Mouse (Mus musculus): Measurements from ENCODE around the gene Cnga3.

The Cnga3 gene

GRCm38 (mm10) chr1:37214144-37214543 is at the start of gene Cnga3:
Cnga3 (plus strand) TSS chr1:37214434.
- DNase-seq (ENCODE audit: extremely low read depth, insufficient read length, low spot score): no peak

- DNase-seq (ENCODE audit: extremely low read depth, insufficient read length, low spot score): no peak
Observed at GRCm38 (mm10) chr1:37166066-37166465, 48.2 kb upstream of the Cnga3 start.

GRCm38 (mm10) chr1:37167918-37168317 is 46.3 kb upstream of the Cnga3 start:
- DNase-seq (ENCODE audit: extremely low read depth, insufficient read length, low spot score): no peak

GRCm38 (mm10) chr1:37177874-37178273 is 36.4 kb upstream of the Cnga3 start:
- DNase-seq (ENCODE audit: extremely low read depth, insufficient read length, low spot score): no peak

GRCm38 (mm10) chr1:37179852-37180251 is 34.4 kb upstream of the Cnga3 start:
- no peak for DNase-seq (ENCODE audit: extremely low read depth, insufficient read length, low spot score)

- no peak for DNase-seq (ENCODE audit: extremely low read depth, insufficient read length, low spot score)
Observed at GRCm38 (mm10) chr1:37187050-37187449, 27.2 kb upstream of the Cnga3 start.

- no peak for DNase-seq (ENCODE audit: extremely low read depth, insufficient read length, low spot score)
Observed at GRCm38 (mm10) chr1:37194607-37195006, 19.6 kb upstream of the Cnga3 start.

- DNase-seq (ENCODE audit: extremely low read depth, insufficient read length, low spot score): no peak
Observed at GRCm38 (mm10) chr1:37201406-37201805, 12.8 kb upstream of the Cnga3 start.

GRCm38 (mm10) chr1:37207743-37208142 is 6.5 kb upstream of the Cnga3 start:
- DNase-seq (ENCODE audit: extremely low read depth, insufficient read length, low spot score): no peak

- no peak for DNase-seq (ENCODE audit: extremely low read depth, insufficient read length, low spot score)
Observed at GRCm38 (mm10) chr1:37212375-37212774, 1.9 kb upstream of the Cnga3 start.

GRCm38 (mm10) chr1:37218386-37218785 is 4.2 kb downstream of the Cnga3 start:
- peak; percentile 24 for DNase-seq (ENCODE audit: extremely low read depth, insufficient read length, low spot score)

GRCm38 (mm10) chr1:37219593-37219992 is 5.4 kb downstream of the Cnga3 start:
- no peak for DNase-seq (ENCODE audit: extremely low read depth, insufficient read length, low spot score)

- no peak for DNase-seq (ENCODE audit: extremely low read depth, insufficient read length, low spot score)
Observed at GRCm38 (mm10) chr1:37220134-37220907, 6.1 kb downstream of the Cnga3 start.

GRCm38 (mm10) chr1:37222002-37222401 is 7.8 kb downstream of the Cnga3 start:
- DNase-seq (ENCODE audit: extremely low read depth, insufficient read length, low spot score): no peak

- no peak for DNase-seq (ENCODE audit: extremely low read depth, insufficient read length, low spot score)
Observed at GRCm38 (mm10) chr1:37230404-37230803, 16.2 kb downstream of the Cnga3 start.

- no peak for DNase-seq (ENCODE audit: extremely low read depth, insufficient read length, low spot score)
Observed at GRCm38 (mm10) chr1:37231295-37231701, 17.1 kb downstream of the Cnga3 start.

- DNase-seq (ENCODE audit: extremely low read depth, insufficient read length, low spot score): no peak
Observed at GRCm38 (mm10) chr1:37239045-37239635, 24.9 kb downstream of the Cnga3 start.

GRCm38 (mm10) chr1:37242253-37242652 is 28.0 kb downstream of the Cnga3 start:
- DNase-seq (ENCODE audit: extremely low read depth, insufficient read length, low spot score): no peak

- no peak for DNase-seq (ENCODE audit: extremely low read depth, insufficient read length, low spot score)
Observed at GRCm38 (mm10) chr1:37246476-37246875, 32.2 kb downstream of the Cnga3 start.

- DNase-seq (ENCODE audit: extremely low read depth, insufficient read length, low spot score): peak; percentile 76
Observed at GRCm38 (mm10) chr1:37248406-37248805, 34.2 kb downstream of the Cnga3 start.

GRCm38 (mm10) chr1:37250643-37251310 is 36.5 kb downstream of the Cnga3 start:
- DNase-seq (ENCODE audit: extremely low read depth, insufficient read length, low spot score): peak; percentile 27

GRCm38 (mm10) chr1:37258443-37258842 is 44.2 kb downstream of the Cnga3 start:
- DNase-seq (ENCODE audit: extremely low read depth, insufficient read length, low spot score): no peak
